Mouse (Mus musculus) MEL (cell line): ENCODE results near the gene Esrrb. TPM values are rescaled to one million over a fixed set of nuclear protein-coding genes. Genes with fewer than 3 reads are reported as not detected.

ENCODE experiments used
- DNase-seq: peaks from one replicate; pipeline ENCODE4 v3.0.0; 2011; ENCODE audit warnings: low read depth, low spot score
- H3K27ac ChIP-seq: 2 replicates; pipeline ENCODE4 v1.5.1; 2012; ENCODE audit warnings: low read depth, mild to moderate bottlenecking, control low read depth, low read length, moderate library complexity; ENCODE audit not compliant: control insufficient read depth
- H3K27me3 ChIP-seq, 2 experiments: fragments of 150-350 bp in 1 of 2; sonication (generic) in 1 of 2; 2 replicates each; pipeline ENCODE4 v1.6.1; 2012; ENCODE audit warnings: low read length in 2 of 2, mild to moderate bottlenecking in 2 of 2, improper control_type of control experiment in 1 of 2, moderate library complexity in 1 of 2; ENCODE audit not compliant: insufficient read depth in 2 of 2, control insufficient read depth in 1 of 2
- H3K36me3 ChIP-seq, 2 experiments: 2 replicates each; pipeline ENCODE4 v1.6.1; 2012 to 2014; ENCODE audit warnings: low read length in 2 of 2, improper control_type of control experiment in 1 of 2, inconsistent platforms in 1 of 2, mild to moderate bottlenecking in 1 of 2; ENCODE audit not compliant: insufficient read depth in 2 of 2, control insufficient read depth in 1 of 2
- H3K4me1 ChIP-seq, 2 experiments: fragments of 150-350 bp in 1 of 2; sonication (generic) in 1 of 2; 2 replicates each; pipeline ENCODE4 v1.6.1; 2012; ENCODE audit warnings: low read length in 2 of 2, improper control_type of control experiment in 1 of 2, mild to moderate bottlenecking in 1 of 2; ENCODE audit not compliant: insufficient read depth in 2 of 2, control insufficient read depth in 1 of 2
- H3K4me3 ChIP-seq, 2 experiments: fragments of 150-350 bp in 1 of 2; sonication (generic) in 1 of 2; 2 replicates each; pipeline ENCODE4 v1.5.1; 2012; ENCODE audit warnings: low read depth in 2 of 2, low read length in 2 of 2, mild to moderate bottlenecking in 2 of 2, moderate library complexity in 2 of 2, control low read depth in 1 of 2, improper control_type of control experiment in 1 of 2; ENCODE audit not compliant: control insufficient read depth in 1 of 2, insufficient read depth in 1 of 2
- H3K79me2 ChIP-seq: 2 replicates; pipeline ENCODE4 v1.6.1; 2012; ENCODE audit warnings: mild to moderate bottlenecking, low read length, moderate library complexity; ENCODE audit not compliant: control insufficient read depth, poor library complexity, insufficient read depth
- H3K9ac ChIP-seq: 2 replicates; pipeline ENCODE4 v1.6.1; 2012; ENCODE audit warnings: low read depth, mild to moderate bottlenecking, control low read depth, low read length, moderate library complexity; ENCODE audit not compliant: control insufficient read depth, poor library complexity, severe bottlenecking
- H3K9me3 ChIP-seq: fragments of 150-350 bp; sonication (generic); replicated peaks from 2 replicates; pipeline ENCODE4 v1.6.1; 2012; ENCODE audit warnings: mild to moderate bottlenecking, low read length, improper control_type of control experiment, moderate library complexity; ENCODE audit not compliant: insufficient read depth
- BHLHE40 ChIP-seq: IDR thresholded peaks from 2 replicates; pipeline ENCODE4 v1.6.1; 2012; ENCODE audit warnings: low read depth, mild to moderate bottlenecking, inconsistent platforms, low read length, improper control_type of control experiment, borderline replicate concordance
- CHD1 ChIP-seq: IDR thresholded peaks from 2 replicates; pipeline ENCODE4 v1.6.1; 2012; ENCODE audit warnings: low read depth, mild to moderate bottlenecking, inconsistent platforms, low read length, improper control_type of control experiment
- CTCF ChIP-seq, 3 experiments: IDR thresholded peaks in 2 of 3; conservative IDR thresholded peaks in 1 of 3; 2 replicates each; pipeline ENCODE4 v1.5.1; 2011 to 2012; ENCODE audit warnings: low read length in 3 of 3, low read depth in 2 of 3, mild to moderate bottlenecking in 2 of 3, improper control_type of control experiment in 1 of 3, inconsistent platforms in 1 of 3, mixed read lengths in 1 of 3, moderate library complexity in 1 of 3; ENCODE audit not compliant: control insufficient read depth in 1 of 3, insufficient read depth in 1 of 3, poor library complexity in 1 of 3, severe bottlenecking in 1 of 3
- EP300 ChIP-seq, 2 experiments: IDR thresholded peaks; 2 replicates each; pipeline ENCODE4 v1.6.1; 2011; ENCODE audit warnings: improper control_type of control experiment in 2 of 2, low read length in 2 of 2, low read depth in 1 of 2, mild to moderate bottlenecking in 1 of 2
- GABPA ChIP-seq: IDR thresholded peaks from 2 replicates; pipeline ENCODE4 v1.6.1; 2012; ENCODE audit warnings: low read depth, mild to moderate bottlenecking, inconsistent platforms, low read length, improper control_type of control experiment, moderate library complexity
- JUND ChIP-seq: IDR thresholded peaks from 2 replicates; pipeline ENCODE4 v1.6.1; 2011; ENCODE audit warnings: low read depth, mild to moderate bottlenecking, improper control_type of control experiment, low read length
- MAX ChIP-seq: IDR thresholded peaks from 2 replicates; pipeline ENCODE4 v1.6.1; 2011; ENCODE audit warnings: low read length, improper control_type of control experiment
- MAZ ChIP-seq: IDR thresholded peaks from 2 replicates; pipeline ENCODE4 v1.6.1; 2012; ENCODE audit warnings: low read depth, mild to moderate bottlenecking, inconsistent platforms, low read length, improper control_type of control experiment
- NRF1 ChIP-seq: IDR thresholded peaks from 2 replicates; pipeline ENCODE4 v1.6.1; 2014; ENCODE audit warnings: low read depth, mild to moderate bottlenecking, inconsistent platforms, low read length, improper control_type of control experiment, moderate library complexity; ENCODE audit not compliant: poor library complexity, insufficient read depth, severe bottlenecking
- POLR2A ChIP-seq, 2 experiments: IDR thresholded peaks; 2 replicates each; pipeline ENCODE4 v1.6.1; 2011 to 2012; ENCODE audit warnings: low read length in 2 of 2, mild to moderate bottlenecking in 2 of 2, control low read depth in 1 of 2, improper control_type of control experiment in 1 of 2, low read depth in 1 of 2, moderate library complexity in 1 of 2; ENCODE audit not compliant: control insufficient read depth in 1 of 2, insufficient read depth in 1 of 2, poor library complexity in 1 of 2
- POLR2AphosphoS2 ChIP-seq: IDR thresholded peaks from 2 replicates; pipeline ENCODE4 v1.6.1; 2011; ENCODE audit warnings: low read length, improper control_type of control experiment
- RAD21 ChIP-seq: IDR thresholded peaks from 2 replicates; pipeline ENCODE4 v1.6.1; 2011; ENCODE audit warnings: mild to moderate bottlenecking, low read depth, low read length, improper control_type of control experiment
- RCOR1 ChIP-seq: IDR thresholded peaks from 2 replicates; pipeline ENCODE4 v1.6.1; 2012; ENCODE audit warnings: low read depth, mild to moderate bottlenecking, inconsistent platforms, low read length, improper control_type of control experiment
- SMC3 ChIP-seq: IDR thresholded peaks from 2 replicates; pipeline ENCODE4 v1.6.1; 2011; ENCODE audit warnings: low read depth, low read length, improper control_type of control experiment
- TAL1 ChIP-seq: IDR thresholded peaks from 2 replicates; pipeline ENCODE4 v1.6.1; 2012; ENCODE audit warnings: mild to moderate bottlenecking, inconsistent platforms, low read length, moderate library complexity, mixed read lengths
- TCF12 ChIP-seq: IDR thresholded peaks from 2 replicates; pipeline ENCODE4 v1.6.1; 2014; ENCODE audit warnings: low read depth, mild to moderate bottlenecking, inconsistent platforms, low read length, improper control_type of control experiment, moderate library complexity
- UBTF ChIP-seq: IDR thresholded peaks from 2 replicates; pipeline ENCODE4 v1.6.1; 2012; ENCODE audit warnings: low read depth, mild to moderate bottlenecking, inconsistent platforms, low read length, improper control_type of control experiment, moderate library complexity, borderline replicate concordance; ENCODE audit not compliant: insufficient read depth
- USF1 ChIP-seq: IDR thresholded peaks from 2 replicates; pipeline ENCODE4 v1.6.1; 2014; ENCODE audit warnings: low read depth, mild to moderate bottlenecking, inconsistent platforms, low read length, improper control_type of control experiment, moderate library complexity
- USF2 ChIP-seq, 2 experiments: IDR thresholded peaks; 2 replicates each; pipeline ENCODE4 v1.6.1; 2011 to 2012; ENCODE audit warnings: improper control_type of control experiment in 2 of 2, low read length in 2 of 2, borderline replicate concordance in 1 of 2, inconsistent platforms in 1 of 2, low read depth in 1 of 2, mild to moderate bottlenecking in 1 of 2; ENCODE audit not compliant: insufficient read depth in 1 of 2
- ZC3H11A ChIP-seq: IDR thresholded peaks from 2 replicates; pipeline ENCODE4 v1.6.1; 2012; ENCODE audit warnings: low read depth, mild to moderate bottlenecking, inconsistent platforms, low read length, improper control_type of control experiment
- ZKSCAN1 ChIP-seq: IDR thresholded peaks from 2 replicates; pipeline ENCODE4 v1.6.1; 2012; ENCODE audit warnings: low read depth, mild to moderate bottlenecking, inconsistent platforms, low read length, improper control_type of control experiment, moderate library complexity
- polyA plus RNA-seq, 2 experiments: library from polyadenylated mRNA; stranded (reverse) in 1 of 2; unstranded in 1 of 2; fragments of >175 nt in 1 of 2; fragments of >200 nt in 1 of 2; gene quantifications; 2 replicates each; pipeline versions ENCODE4 v1.2.1 to v1.2.4; 2012; ENCODE audit warnings: low replicate concordance in 2 of 2, low read depth in 1 of 2; ENCODE audit not compliant: insufficient read length in 2 of 2, insufficient read depth in 1 of 2, missing spikeins in 1 of 2
- total RNA-seq: library from RNA; depleted of rRNA; stranded (reverse); fragments of 300-350 nt; gene quantifications from 2 replicates; pipeline ENCODE4 v1.2.3, GENCODE M21; 2012

The Esrrb gene
- total and polyA plus RNA-seq, 3 experiments: not detected

- no peaks in the 10 kb centered on the region for H3K27me3 ChIP-seq
- no peaks in the 10 kb centered on the region for H3K36me3 ChIP-seq
- H3K9ac ChIP-seq: no peak overlapping the region
- no peaks in the 10 kb centered on the region for H3K4me1 ChIP-seq
- no peak for DNase-seq
- no peak overlapping the region for H3K4me3 ChIP-seq
- TF ChIP-seq USF1 (no peak), ZKSCAN1 (no peak), RAD21 (no peak)
- H3K79me2 ChIP-seq: no peaks in the 10 kb centered on the region
- H3K9me3 ChIP-seq: no peaks in the 10 kb centered on the region
- H3K27ac ChIP-seq: no peak overlapping the region
These were observed 192.1 kb downstream of the Esrrb start for GRCm38 (mm10) chr12:86553037-86553436.

- Histone ChIP-seq H3K27me3 (no peaks in the 10 kb centered on the region), H3K79me2 (no peaks in the 10 kb centered on the region), H3K4me1 (no peaks in the 10 kb centered on the region), H3K9ac (no peak overlapping the region), H3K4me3 (no peak overlapping the region), H3K27ac (no peak overlapping the region), H3K9me3 (no peaks in the 10 kb centered on the region), H3K36me3 (no peaks in the 10 kb centered on the region)
- no peak for DNase-seq
- TF ChIP-seq TAL1 (no peak), NRF1 (no peak), JUND (no peak), CHD1 (no peak), ZC3H11A (no peak), CTCF (IDR thresholded peaks at IDR 0.05 in 2 of 3, conservative IDR thresholded peaks at IDR 0.05 in 1 of 3; ENCODE audit: control insufficient read depth in 1 of 3, insufficient read depth in 1 of 3, low read depth in 2 of 3, low read length in 3 of 3, poor library complexity in 1 of 3, severe bottlenecking in 1 of 3) (no peak), MAX (no peak), RCOR1 (no peak), UBTF (no peak), SMC3 (no peak), TCF12 (no peak), RAD21 (no peak), POLR2AphosphoS2 (no peak), MAZ (no peak), GABPA (no peak), POLR2A (IDR thresholded peaks at IDR 0.05; ENCODE audit: control insufficient read depth in 1 of 2, insufficient read depth in 1 of 2, low read depth in 1 of 2, low read length in 2 of 2, poor library complexity in 1 of 2) (no peak), EP300 (IDR thresholded peaks at IDR 0.05; ENCODE audit: low read depth in 1 of 2, low read length in 2 of 2) (no peak), BHLHE40 (no peak), USF2 (IDR thresholded peaks at IDR 0.05; ENCODE audit: borderline replicate concordance in 1 of 2, insufficient read depth in 1 of 2, low read depth in 1 of 2, low read length in 2 of 2) (no peak)
These were observed 196.0 kb downstream of the Esrrb start for GRCm38 (mm10) chr12:86556796-86557517.
